In genomic region chr4:106866381-106866780, GRCm38 (mm10) we compare ENCODE assay signal across 9 mouse cellular contexts. TPM values are rescaled to one million over a fixed set of nuclear protein-coding genes. Genes with fewer than 3 reads are reported as not detected.
DNase-seq lines count a peak whose midpoint lies in the region; ATAC-seq and TF ChIP-seq lines count a peak whose summit lies in the region.
"Had no signal": no experiment of that assay in that cellular context is flagged by ENCODE, and none has a peak within 500 bp of the region (broad histone marks: within the 10 kb centered on the region; RNA-seq: fewer than 3 reads in every experiment).

No protein-coding gene starts in this region.

- no peaks in the 10 kb centered on the region for H3K9me3 ChIP-seq in kidney, postnatal 0 days (replicated peaks; ENCODE audit: low read length)
- H3K9me3 ChIP-seq in embryonic facial prominence, embryonic 14.5 days (ENCODE audit: control insufficient read depth, low read length), result no peaks in the 10 kb centered on the region
- H3K9me3 ChIP-seq in hindbrain, embryonic 14.5 days (ENCODE audit: control insufficient read depth, low read length), result no peaks in the 10 kb centered on the region
- H3K9me3 ChIP-seq in neural tube, embryonic 13.5 days, result no peaks in the 10 kb centered on the region

- H3K4me3 ChIP-seq in kidney, postnatal 0 days (replicated peaks; ENCODE audit: low read depth, low read length), result no peak overlapping the region
- H3K4me3 ChIP-seq in kidney, adult 2 months (ENCODE audit: insufficient read depth, low read depth, low read length), result no peak overlapping the region
- H3K4me3 ChIP-seq in embryonic facial prominence, embryonic 14.5 days (ENCODE audit: low read depth, low read length), result no peak overlapping the region
- no peak overlapping the region for H3K4me3 ChIP-seq in hindbrain, embryonic 14.5 days (replicated peaks; ENCODE audit: low read length)
- no peak overlapping the region for H3K4me3 ChIP-seq in neural tube, embryonic 13.5 days

- WGBS in kidney, postnatal 0 days, result 63% methylated on average over 5 of the region's 5 CpGs
- WGBS in kidney, adult 2 months, result 88% methylated on average over 5 of the region's 5 CpGs
- 41% methylated on average over 5 of the region's 5 CpGs for WGBS in embryonic facial prominence, embryonic 14.5 days
- WGBS in hindbrain, embryonic 14.5 days, result 61% methylated on average over 5 of the region's 5 CpGs
- 50% methylated on average over 5 of the region's 5 CpGs for WGBS in neural tube, embryonic 13.5 days

- ATAC-seq in kidney, postnatal 0 days (replicated peaks; ENCODE audit: low FRiP score, low read depth), result no peak
- no peak for ATAC-seq in embryonic facial prominence, embryonic 14.5 days (ENCODE audit: low read depth)
- ATAC-seq in hindbrain, embryonic 14.5 days (ENCODE audit: low FRiP score), result no peak
- no peak for ATAC-seq in neural tube, embryonic 13.5 days (ENCODE audit: low read depth)

- peak overlapping the region; percentile 81; the same call in 1 of the 2 replicates for H3K27ac ChIP-seq in kidney, postnatal 0 days
- H3K27ac ChIP-seq in kidney, adult 2 months (ENCODE audit: insufficient read depth, low read depth, low read length), result no peak overlapping the region
- H3K27ac ChIP-seq in embryonic facial prominence, embryonic 14.5 days (replicated peaks; ENCODE audit: low read depth, low read length), result peak overlapping the region; percentile 89
- H3K27ac ChIP-seq in hindbrain, embryonic 14.5 days, result 0 out of 2 replicates have a peak overlapping the region, but pooled peaks have one; percentile 28
- peak overlapping the region; percentile 90 for H3K27ac ChIP-seq in neural tube, embryonic 13.5 days (replicated peaks)

- H3K9ac ChIP-seq in kidney, postnatal 0 days (ENCODE audit: low read depth, low read length), result no peak overlapping the region
- no peak overlapping the region for H3K9ac ChIP-seq in embryonic facial prominence, embryonic 14.5 days (ENCODE audit: low read depth, low read length)
- H3K9ac ChIP-seq in hindbrain, embryonic 14.5 days, result no peak overlapping the region
- no peak overlapping the region for H3K9ac ChIP-seq in neural tube, embryonic 13.5 days

- H3K4me1 ChIP-seq in kidney, postnatal 0 days (replicated peaks; ENCODE audit: insufficient read depth, low read length), result peaks cover 36% of the 10 kb centered on the region
- H3K4me1 ChIP-seq in kidney, adult 2 months (ENCODE audit: control insufficient read depth, insufficient read depth, low read length), result peaks cover 3% of the 10 kb centered on the region; the same call in 1 of the 2 replicates
- H3K4me1 ChIP-seq in embryonic facial prominence, embryonic 14.5 days (ENCODE audit: control insufficient read depth, insufficient read depth, low read length), result peaks cover 58% of the 10 kb centered on the region
- peaks cover 26% of the 10 kb centered on the region for H3K4me1 ChIP-seq in hindbrain, embryonic 14.5 days (replicated peaks; ENCODE audit: control insufficient read depth, insufficient read depth, low read length)
- peaks cover 60% of the 10 kb centered on the region for H3K4me1 ChIP-seq in neural tube, embryonic 13.5 days (replicated peaks)

- no peaks in the 10 kb centered on the region for H3K27me3 ChIP-seq in kidney, postnatal 0 days (ENCODE audit: insufficient read depth, low read length)
- H3K27me3 ChIP-seq in kidney, adult 2 months (replicated peaks; ENCODE audit: control insufficient read depth, insufficient read depth, low read length), result no peaks in the 10 kb centered on the region
- no peaks in the 10 kb centered on the region for H3K27me3 ChIP-seq in embryonic facial prominence, embryonic 14.5 days (replicated peaks; ENCODE audit: control insufficient read depth, insufficient read depth, low read length)
- no peaks in the 10 kb centered on the region for H3K27me3 ChIP-seq in hindbrain, embryonic 14.5 days (ENCODE audit: control insufficient read depth, insufficient read depth, low read length)
- H3K27me3 ChIP-seq in neural tube, embryonic 13.5 days, result no peaks in the 10 kb centered on the region

- no peak overlapping the region for H3K4me2 ChIP-seq in kidney, postnatal 0 days (ENCODE audit: low read length)
- H3K4me2 ChIP-seq in embryonic facial prominence, embryonic 14.5 days (ENCODE audit: low read depth, low read length), result 0 out of 2 replicates have a peak overlapping the region, but pooled peaks have one; percentile 7
- H3K4me2 ChIP-seq in hindbrain, embryonic 14.5 days (replicated peaks), result no peak overlapping the region
- no peak overlapping the region for H3K4me2 ChIP-seq in neural tube, embryonic 13.5 days

- TF ChIP-seq POLR2A in kidney, adult 2 months (IDR thresholded peaks at IDR 0.05; ENCODE audit: low read depth, low read length), result no peak

- no peak for TF ChIP-seq CTCF in kidney, postnatal 0 days (IDR thresholded peaks at IDR 0.05; ENCODE audit: low read depth)
- no peak for TF ChIP-seq CTCF in kidney, adult 2 months (conservative IDR thresholded peaks at IDR 0.05; ENCODE audit: insufficient read depth, insufficient read length, low read depth, low read length)

- H3K36me3 ChIP-seq in kidney, postnatal 0 days (ENCODE audit: insufficient read depth, low read length), result no peaks in the 10 kb centered on the region
- no peaks in the 10 kb centered on the region for H3K36me3 ChIP-seq in kidney, adult 2 months (ENCODE audit: control insufficient read depth, insufficient read depth, low read length)
- no peaks in the 10 kb centered on the region for H3K36me3 ChIP-seq in embryonic facial prominence, embryonic 14.5 days (ENCODE audit: control insufficient read depth, insufficient read depth, low read length)
- H3K36me3 ChIP-seq in hindbrain, embryonic 14.5 days (replicated peaks; ENCODE audit: control insufficient read depth, insufficient read depth), result no peaks in the 10 kb centered on the region
- H3K36me3 ChIP-seq in neural tube, embryonic 13.5 days, result no peaks in the 10 kb centered on the region

- DNase-seq in kidney, postnatal 0 days (ENCODE audit: low spot score), result no peak
- no peak for DNase-seq in kidney, adult 2 months
- no peak for DNase-seq in embryonic facial prominence, embryonic 14.5 days (ENCODE audit: low spot score)
- DNase-seq in hindbrain, embryonic 14.5 days (ENCODE audit: low spot score), result no peak
- DNase-seq in adrenal gland, adult (ENCODE audit: inconsistent age in 2 of 2, low spot score in 1 of 2), result no peak
- DNase-seq in layer of hippocampus, adult 9-10 months (ENCODE audit: low spot score), result no peak
- DNase-seq: cerebellum, adult 11-12 months; kidney, adult 18-20 months had no signal

RNA-seq across cellular contexts. Expression of gene Ssbp3, which starts 44.1 kb away (rescaled TPM):
- polyA plus RNA-seq in kidney, postnatal 0 days (2015; fragmentation: Nextera tagmentation; extraction: Ambion mirVana), result 62.6 and 68.3 TPM in 2 replicates
- 44.6 and 48.6 TPM in 2 replicates for polyA plus RNA-seq in kidney, adult 2 months (2012; rRNA removed)
- polyA plus RNA-seq in embryonic facial prominence, embryonic 14.5 days (2014; fragmentation: Nextera tagmentation; extraction: Ambion mirVana), result 72.9 and 88.2 TPM in 2 replicates
- polyA plus RNA-seq in hindbrain, embryonic 14.5 days (2014; fragmentation: Nextera tagmentation; extraction: Ambion mirVana), result 93.0 and 100 TPM in 2 replicates
- polyA plus RNA-seq in neural tube, embryonic 13.5 days (2015; fragmentation: Nextera tagmentation; extraction: Ambion mirVana), result 186 and 191 TPM in 2 replicates
